Mouse (Mus musculus) heart, embryonic 12.5 days (tissue): Measurements from ENCODE around the gene Rxfp2. TPM values are rescaled to one million over a fixed set of nuclear protein-coding genes. Genes with fewer than 3 reads are reported as not detected.

ENCODE experiments used
- ATAC-seq: fragments of 200-750 bp; cut with Nextera tagmentation; 2 replicates; pipeline ENCODE4 v1.8.0; 2017; ENCODE audit warnings: moderate TSS enrichment, moderate library complexity; ENCODE audit not compliant: insufficient number of reproducible peaks, low FRiP score
- H3K27ac ChIP-seq: fragments of 300-500 bp; sonication (generic); 2 replicates; pipeline ENCODE4 v1.5.1; 2016; ENCODE audit warnings: mild to moderate bottlenecking, moderate library complexity; ENCODE audit not compliant: poor library complexity, severe bottlenecking
- H3K27me3 ChIP-seq: fragments of 300-500 bp; sonication (generic); replicated peaks from 2 replicates; pipeline ENCODE4 v1.6.1; 2016; ENCODE audit warnings: mild to moderate bottlenecking, moderate library complexity
- H3K36me3 ChIP-seq: fragments of 300-500 bp; sonication (generic); 2 replicates; pipeline ENCODE4 v1.6.1; 2016; ENCODE audit warnings: mild to moderate bottlenecking, moderate library complexity
- H3K4me1 ChIP-seq: fragments of 300-500 bp; sonication (generic); replicated peaks from 2 replicates; pipeline ENCODE4 v1.6.1; 2016; ENCODE audit warnings: mild to moderate bottlenecking
- H3K4me2 ChIP-seq: fragments of 300-500 bp; sonication (generic); 2 replicates; pipeline ENCODE4 v1.6.1; 2016; ENCODE audit warnings: mild to moderate bottlenecking, moderate library complexity
- H3K4me3 ChIP-seq: fragments of 300-500 bp; sonication (generic); 2 replicates; pipeline ENCODE4 v1.5.1; 2016; ENCODE audit warnings: mild to moderate bottlenecking
- H3K9ac ChIP-seq: fragments of 300-500 bp; sonication (generic); 2 replicates; pipeline ENCODE4 v1.6.1; 2016; ENCODE audit warnings: mild to moderate bottlenecking, moderate library complexity
- H3K9me3 ChIP-seq: fragments of 300-500 bp; sonication (generic); replicated peaks from 2 replicates; pipeline ENCODE4 v1.6.1; 2016; ENCODE audit warnings: mild to moderate bottlenecking, moderate library complexity
- WGBS: fragments of 180-500 bp; shearing (Covaris S2); methylation state at CpG from one replicate; pipeline ENCODE4 v1.1.7; 2016; 5-methylcytosine and 5-hydroxymethylcytosine counted together
- polyA plus RNA-seq: library from polyadenylated mRNA; unstranded; fragments of >200 nt; fragmentation: Nextera tagmentation; extraction: Ambion mirVana; gene quantifications from 2 replicates; pipeline ENCODE4 v1.2.1, GENCODE M21; 2016

Gene Rxfp2
- polyA plus RNA-seq, 1 experiment from 2014 or later: 0.23 TPM

DNA sequence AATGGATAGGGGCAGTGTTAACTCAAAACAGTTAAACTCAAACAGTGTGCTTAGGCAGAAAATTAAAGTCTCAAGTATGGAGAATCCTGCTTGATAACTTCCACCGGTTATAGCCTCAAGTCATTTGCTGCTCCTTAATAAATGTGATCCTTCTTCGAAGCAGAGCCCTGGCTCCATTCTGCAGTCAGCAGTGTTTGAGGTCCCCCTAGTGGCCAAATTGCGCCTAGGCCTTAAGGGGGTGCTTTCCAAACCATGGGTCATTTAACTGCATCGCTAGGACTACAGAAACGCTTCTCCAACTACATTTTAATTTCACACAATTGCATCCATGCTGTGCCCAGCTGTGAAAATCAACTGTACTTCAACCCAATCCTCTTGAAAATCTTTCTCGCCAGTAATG, 2.4 kb downstream of the Rxfp2 start:
- WGBS: 9% methylated on average over 6 of the region's 6 CpGs
- ATAC-seq: no peak
- H3K27ac ChIP-seq: no peak overlapping the region
- 0 out of 2 replicates have a peak, but pooled peaks cover 3% of the 10 kb centered on the region for H3K27me3 ChIP-seq
- no peaks in the 10 kb centered on the region for H3K36me3 ChIP-seq
- H3K4me3 ChIP-seq: no peak overlapping the region
- peaks cover 6% of the 10 kb centered on the region; the same call in 1 of the 2 replicates for H3K9me3 ChIP-seq
- no peak overlapping the region for H3K9ac ChIP-seq
- H3K4me2 ChIP-seq: no peak overlapping the region
- no peaks in the 10 kb centered on the region for H3K4me1 ChIP-seq

DNA sequence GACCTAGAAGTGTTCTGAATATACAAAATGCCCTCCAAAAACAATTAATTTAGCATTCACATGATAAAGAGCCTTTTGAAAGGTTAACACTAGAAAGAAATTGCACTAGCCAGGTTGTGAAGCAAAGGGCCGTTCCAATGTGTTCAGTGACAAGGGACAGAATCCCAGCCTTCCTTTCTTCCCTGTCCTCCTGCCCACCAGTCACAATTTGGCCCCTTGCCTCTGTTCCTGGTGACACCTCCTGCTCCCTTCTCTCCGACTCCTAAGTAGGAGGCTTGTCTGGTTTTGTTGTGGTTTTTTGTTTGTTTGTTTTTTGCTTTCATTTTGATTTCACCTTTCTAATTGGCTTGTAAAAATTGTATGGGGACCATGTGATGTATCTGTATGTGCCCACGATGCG, 3.3 kb downstream of the Rxfp2 start:
- ATAC-seq: no peak
- H3K36me3 ChIP-seq: no peaks in the 10 kb centered on the region
- H3K4me2 ChIP-seq: no peak overlapping the region
- 70% methylated on average over 4 of the region's 4 CpGs for WGBS
- H3K27me3 ChIP-seq: 0 out of 2 replicates have a peak, but pooled peaks cover 3% of the 10 kb centered on the region
- H3K4me3 ChIP-seq: no peak overlapping the region
- H3K9ac ChIP-seq: no peak overlapping the region
- H3K27ac ChIP-seq: no peak overlapping the region
- peaks cover 6% of the 10 kb centered on the region; the same call in 1 of the 2 replicates for H3K9me3 ChIP-seq
- H3K4me1 ChIP-seq: no peaks in the 10 kb centered on the region

DNA sequence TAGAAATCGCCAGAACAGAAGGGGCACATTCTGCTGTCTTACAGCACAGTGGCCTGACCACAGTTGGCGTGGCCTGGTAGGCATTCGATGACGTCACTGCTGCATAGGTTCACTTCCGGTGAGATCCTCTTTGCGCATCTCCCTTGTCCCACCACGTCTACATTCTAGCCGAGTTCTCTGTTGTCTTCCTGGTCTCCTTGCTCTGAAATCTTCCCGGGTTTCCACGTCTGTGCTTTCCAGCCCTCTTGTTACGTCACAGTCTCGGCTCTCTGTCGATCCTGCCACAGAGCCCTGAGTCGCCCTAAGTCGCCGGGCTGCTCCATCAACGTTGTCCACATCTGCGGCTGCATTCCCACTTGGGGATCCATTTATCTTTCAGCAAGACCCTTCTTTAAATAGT, 4.1 kb downstream of the Rxfp2 start:
- WGBS: 70% methylated on average over 18 of the region's 18 CpGs
- no peak for ATAC-seq
- Histone ChIP-seq H3K27ac (no peak overlapping the region), H3K4me2 (no peak overlapping the region), H3K4me1 (no peaks in the 10 kb centered on the region), H3K9me3 (peaks cover 6% of the 10 kb centered on the region; the same call in 1 of the 2 replicates), H3K36me3 (no peaks in the 10 kb centered on the region), H3K27me3 (0 out of 2 replicates have a peak, but pooled peaks cover 3% of the 10 kb centered on the region), H3K9ac (no peak overlapping the region), H3K4me3 (no peak overlapping the region)

DNA sequence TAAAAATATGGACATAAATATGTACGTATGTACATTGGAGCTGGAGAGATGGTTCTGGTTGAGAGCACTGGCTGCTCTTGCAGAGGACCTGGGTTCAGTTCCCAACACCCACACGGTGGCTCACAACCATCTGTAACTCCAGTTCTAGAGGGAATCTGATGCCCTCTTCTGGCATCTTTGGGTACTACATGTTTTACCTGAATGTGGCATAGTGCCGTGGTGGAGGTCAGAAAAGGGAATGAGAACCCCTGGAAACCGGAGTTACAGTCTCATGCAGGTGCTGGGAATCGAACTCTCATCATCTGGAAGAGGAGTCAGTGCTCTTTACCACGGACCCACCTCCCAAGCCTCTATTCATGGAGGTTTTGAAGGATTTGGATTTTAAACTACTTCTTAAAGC, 5.0 kb downstream of the Rxfp2 start:
- WGBS: 87% methylated on average over 6 of the region's 6 CpGs
- Histone ChIP-seq H3K9ac (no peak overlapping the region), H3K9me3 (peaks cover 6% of the 10 kb centered on the region; the same call in 1 of the 2 replicates), H3K27me3 (0 out of 2 replicates have a peak, but pooled peaks cover 3% of the 10 kb centered on the region), H3K4me3 (no peak overlapping the region), H3K27ac (no peak overlapping the region), H3K36me3 (no peaks in the 10 kb centered on the region), H3K4me1 (no peaks in the 10 kb centered on the region; the same call in 1 of the 2 replicates), H3K4me2 (no peak overlapping the region)
- no peak for ATAC-seq

DNA sequence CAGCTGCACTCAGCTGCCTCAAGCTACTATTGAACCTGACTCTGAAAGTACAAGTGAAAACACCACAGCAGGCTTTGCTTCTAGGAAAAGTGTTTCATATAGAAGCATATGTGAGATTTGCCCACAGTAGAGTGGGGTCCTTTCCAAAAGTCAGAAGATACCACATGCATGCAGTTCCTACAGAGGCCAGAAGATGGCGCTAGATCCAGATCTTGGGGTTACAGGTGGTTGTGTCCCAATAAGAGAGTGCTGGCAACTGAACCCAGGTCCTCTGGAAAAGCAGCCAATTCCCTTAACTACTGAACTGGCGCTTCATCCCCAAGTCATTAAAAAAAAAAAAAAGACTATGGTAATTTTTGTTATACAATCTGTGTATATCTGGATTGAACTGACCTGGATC, 5.7 kb downstream of the Rxfp2 start:
- Histone ChIP-seq H3K9ac (no peak overlapping the region), H3K4me3 (no peak overlapping the region), H3K36me3 (no peaks in the 10 kb centered on the region), H3K9me3 (peaks cover 6% of the 10 kb centered on the region; the same call in 1 of the 2 replicates), H3K27ac (no peak overlapping the region), H3K4me2 (no peak overlapping the region), H3K27me3 (no peaks in the 10 kb centered on the region), H3K4me1 (no peaks in the 10 kb centered on the region; the same call in 1 of the 2 replicates)
- 73% methylated on average over 2 of the region's 2 CpGs for WGBS
- no peak for ATAC-seq

DNA sequence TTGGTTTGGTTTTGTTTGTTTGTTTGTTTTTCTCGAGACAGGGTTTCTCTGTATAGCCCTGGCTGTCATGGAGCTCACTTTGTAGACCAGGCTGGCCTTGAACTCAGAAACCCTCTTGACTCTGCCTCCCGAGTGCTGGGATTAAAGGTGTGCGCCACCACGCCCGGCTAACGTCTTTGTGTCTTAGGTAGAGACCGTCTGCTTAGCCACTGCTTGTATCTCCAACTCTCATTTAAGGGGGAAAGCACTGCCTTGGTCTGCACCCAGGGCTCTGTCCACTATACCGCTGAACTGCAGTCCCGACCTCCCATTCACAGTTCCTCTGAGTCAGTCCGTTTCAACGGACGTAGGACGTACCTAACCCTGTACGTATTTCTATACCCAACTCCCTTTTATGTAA, 6.4 kb downstream of the Rxfp2 start:
- no peaks in the 10 kb centered on the region for H3K36me3 ChIP-seq
- no peak overlapping the region for H3K9ac ChIP-seq
- ATAC-seq: peak; percentile 29; the same call in 1 of the 2 replicates
- peaks cover 6% of the 10 kb centered on the region; the same call in 1 of the 2 replicates for H3K9me3 ChIP-seq
- WGBS: 90% methylated on average over 14 of the region's 14 CpGs
- H3K4me1 ChIP-seq: no peaks in the 10 kb centered on the region; the same call in 1 of the 2 replicates
- H3K4me3 ChIP-seq: no peak overlapping the region
- H3K4me2 ChIP-seq: no peak overlapping the region
- no peak overlapping the region for H3K27ac ChIP-seq
- H3K27me3 ChIP-seq: no peaks in the 10 kb centered on the region

DNA sequence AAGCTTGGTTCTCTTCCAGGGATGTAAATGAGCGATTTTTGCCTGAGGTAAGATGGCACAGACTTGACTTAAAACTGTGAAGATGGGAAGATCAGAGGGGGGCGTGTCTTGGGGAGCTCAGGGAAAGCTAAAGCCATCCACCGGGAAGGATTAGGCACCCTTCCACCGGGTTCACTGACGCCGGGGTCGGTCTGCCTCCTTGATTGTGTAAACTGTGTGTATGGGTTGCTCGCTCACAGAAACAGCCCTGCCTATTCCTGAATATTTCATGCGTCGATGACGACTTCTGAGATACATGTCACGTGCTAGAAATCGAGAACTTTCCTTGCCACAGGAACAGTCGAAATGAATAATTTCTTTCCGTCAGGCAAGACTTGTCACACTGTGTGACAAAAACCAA, 6.9 kb downstream of the Rxfp2 start:
- no peak overlapping the region for H3K4me3 ChIP-seq
- no peaks in the 10 kb centered on the region for H3K27me3 ChIP-seq
- no peaks in the 10 kb centered on the region for H3K36me3 ChIP-seq
- H3K9ac ChIP-seq: no peak overlapping the region
- peaks cover 6% of the 10 kb centered on the region; the same call in 1 of the 2 replicates for H3K9me3 ChIP-seq
- H3K4me1 ChIP-seq: no peaks in the 10 kb centered on the region; the same call in 1 of the 2 replicates
- WGBS: 85% methylated on average over 15 of the region's 15 CpGs
- no peak for ATAC-seq
- no peak overlapping the region for H3K27ac ChIP-seq
- H3K4me2 ChIP-seq: no peak overlapping the region

DNA sequence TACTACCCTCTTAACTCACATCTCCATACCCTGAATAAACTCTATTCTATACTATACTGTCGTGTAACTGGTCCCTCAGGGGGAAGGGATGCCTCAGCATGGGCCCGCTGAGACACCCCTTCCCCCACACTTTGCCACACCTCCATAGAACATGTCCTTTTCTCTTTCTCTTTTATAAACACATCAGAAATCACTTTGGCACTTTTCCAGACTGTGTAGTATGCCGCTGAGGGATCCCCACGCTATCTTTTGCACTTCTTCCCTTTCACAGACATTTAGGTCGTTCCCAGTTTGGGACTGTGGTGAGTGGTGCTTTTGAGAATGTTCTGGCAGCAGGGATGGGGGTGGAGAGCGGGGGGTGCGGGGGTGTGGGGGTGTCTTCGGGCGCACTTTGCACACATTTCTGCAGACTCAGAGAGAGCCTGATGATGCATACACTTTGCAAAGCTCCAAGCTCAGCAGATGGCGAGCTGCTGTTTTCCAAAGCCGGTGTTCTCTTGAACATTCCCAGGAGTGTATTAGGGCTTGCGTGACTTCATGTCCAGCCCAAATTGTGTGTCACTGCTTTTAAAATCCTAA, 8.1 kb downstream of the Rxfp2 start:
- 74% methylated on average over 12 of the region's 12 CpGs for WGBS
- Histone ChIP-seq H3K9me3 (peaks cover 6% of the 10 kb centered on the region; the same call in 1 of the 2 replicates), H3K9ac (no peak overlapping the region), H3K4me3 (no peak overlapping the region), H3K4me1 (no peaks in the 10 kb centered on the region; the same call in 1 of the 2 replicates), H3K27me3 (no peaks in the 10 kb centered on the region), H3K4me2 (no peak overlapping the region), H3K27ac (no peak overlapping the region), H3K36me3 (no peaks in the 10 kb centered on the region)
- ATAC-seq: no peak

DNA sequence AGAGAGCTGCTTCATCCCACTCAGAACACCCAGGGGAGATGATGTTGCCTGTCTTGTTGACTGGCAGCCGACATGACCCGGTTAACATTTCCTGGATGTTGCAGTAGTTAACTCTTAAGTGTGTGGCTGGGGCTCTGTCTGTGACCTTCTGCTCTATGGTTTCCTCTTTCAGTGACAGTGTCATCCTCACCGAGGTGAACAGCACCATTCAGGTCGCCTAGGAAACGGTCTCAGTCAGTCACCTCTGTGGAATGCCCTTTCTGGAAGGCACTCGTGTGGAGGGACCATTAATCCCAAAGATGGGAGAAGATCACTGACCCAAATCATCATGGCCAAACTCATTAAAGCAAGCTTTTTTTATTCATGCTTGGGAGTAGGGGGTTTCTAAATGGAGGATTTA, 12.7 kb downstream of the Rxfp2 start:
- Histone ChIP-seq H3K27ac (no peak overlapping the region), H3K4me3 (no peak overlapping the region), H3K4me2 (no peak overlapping the region), H3K36me3 (no peaks in the 10 kb centered on the region), H3K27me3 (no peaks in the 10 kb centered on the region), H3K4me1 (peaks cover 6% of the 10 kb centered on the region; the same call in 1 of the 2 replicates), H3K9me3 (no peaks in the 10 kb centered on the region), H3K9ac (no peak overlapping the region)
- ATAC-seq: no peak
- 43% methylated on average over 6 of the region's 6 CpGs for WGBS

DNA sequence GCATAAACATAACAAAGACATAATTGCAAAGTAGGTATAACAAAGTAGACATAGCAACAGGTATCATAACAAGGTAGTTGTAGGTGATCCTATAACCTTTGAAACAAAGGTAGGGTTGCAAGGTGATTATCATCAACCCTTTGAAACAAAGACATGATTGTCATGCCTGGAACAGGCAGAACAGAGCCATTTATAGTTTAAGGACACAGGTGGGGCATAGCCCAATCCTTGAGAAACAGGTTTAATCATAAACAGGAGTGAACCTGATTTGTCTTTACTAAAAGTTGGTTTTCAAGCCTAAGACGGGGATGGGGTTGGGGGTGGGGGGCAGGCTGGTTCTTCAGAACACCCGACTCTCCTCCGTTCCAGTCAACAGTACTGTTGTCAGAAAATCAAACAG, 13.2 kb downstream of the Rxfp2 start:
- no peaks in the 10 kb centered on the region for H3K36me3 ChIP-seq
- H3K4me1 ChIP-seq: peaks cover 6% of the 10 kb centered on the region; the same call in 1 of the 2 replicates
- no peak overlapping the region for H3K4me2 ChIP-seq
- no peaks in the 10 kb centered on the region for H3K9me3 ChIP-seq
- H3K4me3 ChIP-seq: no peak overlapping the region
- 72% methylated on average over 3 of the region's 3 CpGs for WGBS
- no peaks in the 10 kb centered on the region for H3K27me3 ChIP-seq
- no peak overlapping the region for H3K9ac ChIP-seq
- ATAC-seq: no peak
- H3K27ac ChIP-seq: no peak overlapping the region

DNA sequence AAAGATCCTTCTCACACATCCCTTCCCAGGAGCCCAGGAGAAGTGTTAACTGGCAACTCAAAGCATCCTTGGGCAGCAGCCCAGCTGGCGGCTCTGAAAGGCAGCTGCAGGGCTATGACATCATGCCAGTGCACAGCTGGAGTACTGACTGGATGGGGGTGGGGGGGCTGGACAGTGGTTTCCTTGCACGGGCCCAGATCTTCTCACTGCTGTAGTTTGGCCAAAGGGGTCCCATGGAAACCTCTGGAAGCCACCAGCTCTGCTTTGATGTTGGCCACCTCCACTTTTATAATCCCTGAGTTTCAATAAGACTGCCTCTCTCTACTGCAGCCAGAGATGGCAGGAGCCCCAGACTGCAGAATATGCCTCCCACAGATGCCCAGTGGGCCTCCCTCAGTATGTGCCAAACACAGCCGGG, 13.6 kb downstream of the Rxfp2 start:
- Histone ChIP-seq H3K4me3 (no peak overlapping the region), H3K27me3 (no peaks in the 10 kb centered on the region), H3K27ac (no peak overlapping the region), H3K9ac (no peak overlapping the region), H3K9me3 (no peaks in the 10 kb centered on the region), H3K4me2 (no peak overlapping the region), H3K36me3 (no peaks in the 10 kb centered on the region), H3K4me1 (peaks cover 6% of the 10 kb centered on the region; the same call in 1 of the 2 replicates)
- ATAC-seq: no peak
- 41% methylated on average over 3 of the region's 3 CpGs for WGBS

DNA sequence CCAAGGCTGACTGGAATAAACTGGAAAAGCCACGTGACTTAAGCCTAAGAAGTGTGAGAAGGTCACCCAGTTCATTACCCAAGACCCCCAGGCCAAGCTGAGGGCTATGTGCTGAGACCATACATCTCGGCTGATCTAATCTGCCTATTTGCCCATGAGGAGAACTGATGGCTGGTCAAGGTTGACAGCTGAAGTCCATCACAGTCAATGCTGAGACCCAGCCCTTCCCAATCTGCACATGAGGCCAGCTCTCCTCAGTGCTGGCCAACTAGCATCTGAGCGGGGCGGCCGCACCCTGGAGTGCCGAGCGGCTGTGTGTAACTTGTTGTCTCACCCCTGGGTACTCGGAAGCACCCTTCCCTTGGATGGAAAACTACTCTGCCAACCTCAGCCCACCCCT, 17.8 kb downstream of the Rxfp2 start:
- no peak for ATAC-seq
- Histone ChIP-seq H3K27me3 (no peaks in the 10 kb centered on the region), H3K27ac (no peak overlapping the region), H3K4me1 (peaks cover 13% of the 10 kb centered on the region; the same call in 1 of the 2 replicates), H3K36me3 (no peaks in the 10 kb centered on the region), H3K9me3 (no peaks in the 10 kb centered on the region), H3K4me3 (no peak overlapping the region), H3K9ac (no peak overlapping the region), H3K4me2 (no peak overlapping the region)
- 83% methylated on average over 8 of the region's 8 CpGs for WGBS
